Mouse (Mus musculus) left cerebral cortex, adult 18-20 months (tissue): ENCODE measurements around the gene Fbxl15. TPM values are rescaled to one million over a fixed set of nuclear protein-coding genes. Genes with fewer than 3 reads are reported as not detected.

Experiments used
- DNase-seq, 2 experiments: peaks; one replicate each; pipeline ENCODE4 v3.0.0; 2021 to 2022; ENCODE audit warnings: low spot score in 2 of 2, mixed read lengths in 1 of 2
- long read RNA-seq, 2 experiments: library from polyadenylated mRNA; stranded (forward); transcript quantifications; one replicate each; pipeline ENCODE4 v2.0.0; 2021
- total RNA-seq, 2 experiments: library from RNA; stranded (reverse); gene quantifications; 2 replicates each; pipeline ENCODE4 v1.2.3; 2021

Fbxl15 gene
- 10 to 100 TPM; 30.0 to 31.1 TPM for total RNA-seq
- long read RNA-seq, experiment 1, transcript Fbxl15-201 (4 exons, 1,348 nt), result major isoform, 36 of 59 reads
- long read RNA-seq, experiment 1, partial matches to known transcripts, result 19 of 59 reads
- long read RNA-seq, experiment 1, other reads (novel, unspliced or antisense), result 4 of 59 reads
- long read RNA-seq, experiment 2, transcript Fbxl15-201 (4 exons, 1,348 nt), result major isoform, 36 of 61 reads
- long read RNA-seq, experiment 2, partial matches to known transcripts, result 22 of 61 reads
- long read RNA-seq, experiment 2, other reads (novel, unspliced or antisense), result 3 of 61 reads

- peak; percentile 90 to 93 for DNase-seq
Observed at GRCm38 (mm10) chr19:46328081-46329030, at the start of gene Fbxl15. TSS of gene Fbxl15 (plus strand) at chr19:46328184.

- DNase-seq, result no peak
Observed at GRCm38 (mm10) chr19:46282081-46282849, 45.7 kb upstream of the Fbxl15 start.

GRCm38 (mm10) chr19:46284686-46285085, 43.3 kb upstream of the Fbxl15 start:
- DNase-seq, result no peak

GRCm38 (mm10) chr19:46285631-46286030, 42.4 kb upstream of the Fbxl15 start:
- no peak for DNase-seq

GRCm38 (mm10) chr19:46286047-46286446, 41.9 kb upstream of the Fbxl15 start:
- DNase-seq, result no peak

GRCm38 (mm10) chr19:46286926-46287325, 41.1 kb upstream of the Fbxl15 start:
- no peak for DNase-seq

- no peak for DNase-seq
Observed at GRCm38 (mm10) chr19:46287566-46287965, 40.4 kb upstream of the Fbxl15 start.

- no peak for DNase-seq
Observed at GRCm38 (mm10) chr19:46290535-46291105, 37.4 kb upstream of the Fbxl15 start.

- no peak for DNase-seq
Observed at GRCm38 (mm10) chr19:46296938-46297337, 31.0 kb upstream of the Fbxl15 start.

- DNase-seq, result no peak
Observed at GRCm38 (mm10) chr19:46300294-46301045, 27.5 kb upstream of the Fbxl15 start.

GRCm38 (mm10) chr19:46302551-46302950, 25.4 kb upstream of the Fbxl15 start:
- DNase-seq, result no peak

GRCm38 (mm10) chr19:46303251-46304215, 24.5 kb upstream of the Fbxl15 start:
- no peak for DNase-seq

- peak; percentile 75 to 78 for DNase-seq
Observed at GRCm38 (mm10) chr19:46304216-46304841, 23.7 kb upstream of the Fbxl15 start, which contains the start of gene Nfkb2. TSS of gene Nfkb2 (plus strand) at chr19:46304320.

GRCm38 (mm10) chr19:46304908-46305333, 23.1 kb upstream of the Fbxl15 start:
- DNase-seq, result no peak

GRCm38 (mm10) chr19:46305432-46306267, 22.3 kb upstream of the Fbxl15 start:
- DNase-seq, result peak; percentile 59 to 70

GRCm38 (mm10) chr19:46306268-46306610, 21.7 kb upstream of the Fbxl15 start:
- no peak for DNase-seq

GRCm38 (mm10) chr19:46306751-46307289, 21.2 kb upstream of the Fbxl15 start:
- DNase-seq, result no peak
